Mouse (Mus musculus) stomach, postnatal 0 days (tissue): Measurements from ENCODE around the gene Nrl.

Source experiments
- CTCF ChIP-seq: IDR thresholded peaks from 2 replicates; pipeline ENCODE4 v1.5.1; 2016; ENCODE audit warnings: antibody characterized with exemption, low read depth, mild to moderate bottlenecking, moderate library complexity
- EP300 ChIP-seq: optimal IDR thresholded peaks from 2 replicates; pipeline ENCODE3; 2016; ENCODE audit warnings: antibody characterized with exemption

DNA sequence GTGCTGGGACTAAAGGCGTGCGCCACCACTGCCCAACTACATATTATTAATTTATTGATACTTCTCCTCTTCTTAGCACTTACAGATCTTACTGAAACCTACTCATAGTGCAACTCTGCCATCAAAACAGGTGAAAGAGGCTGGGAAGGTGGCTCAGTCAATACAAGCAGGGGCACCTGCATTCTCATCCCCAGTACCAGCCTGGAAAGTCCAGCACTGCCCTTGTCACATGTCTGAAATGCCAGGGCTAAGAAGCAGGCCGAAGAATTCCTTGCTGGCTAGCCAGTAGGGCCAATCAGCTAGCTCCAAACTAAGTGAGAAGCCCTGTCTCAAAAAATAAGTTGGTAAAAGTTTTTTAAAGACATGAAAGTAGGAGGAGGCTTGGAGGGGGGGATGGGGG lies 32.8 kb upstream of the Nrl start:
- TF ChIP-seq CTCF (no peak), EP300 (no peak)
